21 mouse cellular contexts compared by ENCODE assay signal in genomic region chr7:80002353-80003055, GRCm38 (mm10). TPM values are rescaled to one million over a fixed set of nuclear protein-coding genes. Genes with fewer than 3 reads are reported as not detected.
DNase-seq lines count a peak whose midpoint lies in the region; ATAC-seq and TF ChIP-seq lines count a peak whose summit lies in the region.
"Had no signal": no experiment of that assay in that cellular context is flagged by ENCODE, and none has a peak within 500 bp of the region (broad histone marks: within the 10 kb centered on the region; RNA-seq: fewer than 3 reads in every experiment).

No protein-coding gene starts in this region.

- ATAC-seq in cerebellum, adult (ENCODE audit: insufficient number of reproducible peaks, low FRiP score, low TSS enrichment) = no peak
- no peak for ATAC-seq in midbrain, embryonic 15.5 days (replicated peaks)
- no peak for ATAC-seq in megakaryocyte, adult 5-6 weeks (ENCODE audit: poor library complexity, severe bottlenecking)
- ATAC-seq in lung, postnatal 0 days = no peak
- ATAC-seq: intestine, embryonic 15.5 days had no signal

- H3K9me3 ChIP-seq in midbrain, embryonic 10.5 days (replicated peaks) = no peaks in the 10 kb centered on the region
- H3K9me3 ChIP-seq in midbrain, embryonic 15.5 days = no peaks in the 10 kb centered on the region
- H3K9me3 ChIP-seq in lung, postnatal 0 days (ENCODE audit: low read length) = no peaks in the 10 kb centered on the region
- H3K9me3 ChIP-seq: embryonic facial prominence, embryonic 15.5 days; hindbrain, embryonic 13.5 days; intestine, embryonic 15.5 days; limb, embryonic 15.5 days had no signal

- WGBS in midbrain, embryonic 10.5 days = 91% methylated on average over 11 of the region's 11 CpGs
- WGBS in midbrain, embryonic 15.5 days = 65% methylated on average over 11 of the region's 11 CpGs
- 18% methylated on average over 11 of the region's 11 CpGs for WGBS in cerebellum, adult 2 months
- WGBS in lung, postnatal 0 days = 81% methylated on average over 11 of the region's 11 CpGs

- TF ChIP-seq EP300 in lung, postnatal 0 days (IDR thresholded peaks at IDR 0.05) = no peak

- no peaks in the 10 kb centered on the region for H3K36me3 ChIP-seq in midbrain, embryonic 10.5 days
- H3K36me3 ChIP-seq in midbrain, embryonic 15.5 days (replicated peaks) = no peaks in the 10 kb centered on the region
- no peaks in the 10 kb centered on the region for H3K36me3 ChIP-seq in lung, postnatal 0 days (ENCODE audit: insufficient read depth, low read length)
- H3K36me3 ChIP-seq: embryonic facial prominence, embryonic 15.5 days; hindbrain, embryonic 13.5 days; intestine, embryonic 15.5 days; limb, embryonic 15.5 days had no signal

- TF ChIP-seq POLR2A in cerebellum, adult 2 months (IDR thresholded peaks at IDR 0.05; ENCODE audit: borderline replicate concordance, insufficient read depth, low read length) = no peak

- H3K27ac ChIP-seq in midbrain, embryonic 10.5 days (replicated peaks) = 0 out of 2 replicates have a peak overlapping the region, but pooled peaks have one; percentile 33
- H3K27ac ChIP-seq in midbrain, embryonic 15.5 days = no peak overlapping the region
- H3K27ac ChIP-seq in cerebellum, adult 2 months (ENCODE audit: insufficient read depth, low read length) = no peak overlapping the region
- H3K27ac ChIP-seq in lung, postnatal 0 days (ENCODE audit: low read length) = no peak overlapping the region
- H3K27ac ChIP-seq: embryonic facial prominence, embryonic 15.5 days; hindbrain, embryonic 13.5 days; intestine, embryonic 15.5 days; limb, embryonic 15.5 days; liver, embryonic 14.5 days had no signal

- TF ChIP-seq CTCF in cerebellum, adult 2 months (IDR thresholded peaks at IDR 0.05; ENCODE audit: borderline replicate concordance, insufficient read depth, low read depth, low read length) = no peak
- no peak for TF ChIP-seq CTCF in lung, postnatal 0 days (IDR thresholded peaks at IDR 0.05)

- no peak overlapping the region for H3K4me2 ChIP-seq in midbrain, embryonic 15.5 days
- H3K4me2 ChIP-seq in lung, postnatal 0 days (replicated peaks; ENCODE audit: low read depth, low read length) = no peak overlapping the region
- H3K4me2 ChIP-seq: embryonic facial prominence, embryonic 15.5 days; hindbrain, embryonic 13.5 days; intestine, embryonic 15.5 days; limb, embryonic 15.5 days; lung, embryonic 14.5 days had no signal

- no peak overlapping the region for H3K9ac ChIP-seq in midbrain, embryonic 15.5 days
- H3K9ac ChIP-seq in lung, postnatal 0 days (replicated peaks; ENCODE audit: low read depth) = no peak overlapping the region
- H3K9ac ChIP-seq: embryonic facial prominence, embryonic 15.5 days; hindbrain, embryonic 13.5 days; intestine, embryonic 15.5 days; limb, embryonic 15.5 days; liver, embryonic 14.5 days; lung, embryonic 14.5 days had no signal

- H3K27me3 ChIP-seq in midbrain, embryonic 10.5 days (ENCODE audit: low read depth, poor library complexity, severe bottlenecking) = no peaks in the 10 kb centered on the region
- no peaks in the 10 kb centered on the region for H3K27me3 ChIP-seq in midbrain, embryonic 15.5 days (replicated peaks)
- no peaks in the 10 kb centered on the region for H3K27me3 ChIP-seq in cerebellum, adult 2 months (ENCODE audit: control insufficient read depth, insufficient read depth, low read length)
- no peaks in the 10 kb centered on the region for H3K27me3 ChIP-seq in lung, postnatal 0 days (replicated peaks; ENCODE audit: insufficient read depth, low read length)
- H3K27me3 ChIP-seq: embryonic facial prominence, embryonic 15.5 days; hindbrain, embryonic 13.5 days; intestine, embryonic 15.5 days; limb, embryonic 15.5 days had no signal

- no peaks in the 10 kb centered on the region for H3K4me1 ChIP-seq in midbrain, embryonic 10.5 days
- no peaks in the 10 kb centered on the region for H3K4me1 ChIP-seq in midbrain, embryonic 15.5 days
- H3K4me1 ChIP-seq in cerebellum, adult 2 months (ENCODE audit: control insufficient read depth, insufficient read depth, low read length) = no peaks in the 10 kb centered on the region; the same call in 1 of the 2 replicates
- H3K4me1 ChIP-seq in lung, postnatal 0 days (ENCODE audit: insufficient read depth, low read depth, low read length) = no peaks in the 10 kb centered on the region
- H3K4me1 ChIP-seq: embryonic facial prominence, embryonic 15.5 days; hindbrain, embryonic 13.5 days; intestine, embryonic 15.5 days; limb, embryonic 15.5 days had no signal

- no peak overlapping the region for H3K4me3 ChIP-seq in midbrain, embryonic 10.5 days
- no peak overlapping the region for H3K4me3 ChIP-seq in midbrain, embryonic 15.5 days
- H3K4me3 ChIP-seq in cerebellum, adult 2 months (replicated peaks; ENCODE audit: insufficient read depth, low read depth, low read length) = no peak overlapping the region
- H3K4me3 ChIP-seq in lung, postnatal 0 days (ENCODE audit: low read depth, low read length) = no peak overlapping the region
- H3K4me3 ChIP-seq: embryonic facial prominence, embryonic 15.5 days; hindbrain, embryonic 13.5 days; intestine, embryonic 15.5 days; limb, embryonic 15.5 days had no signal

- peak; percentile 11 for DNase-seq in cerebellum, adult 11 months
- DNase-seq in midbrain, embryonic 10.5 days (ENCODE audit: low spot score) = no peak
- peak; percentile 48 to 74 for DNase-seq in cerebellum, adult 2 months
- peak; percentile 64 to 66 for DNase-seq in cerebellum, postnatal 25 days
- no peak for DNase-seq in lung, postnatal 0 days (ENCODE audit: low spot score)
- DNase-seq: adrenal gland, postnatal 14 days; gastrocnemius, postnatal 36 days; kidney, postnatal 4 days; layer of hippocampus, adult 9-11 months; lung, embryonic 14.5 days; lung, postnatal 36 days; right cerebral cortex, postnatal 25 days; spleen, adult 18-20 months had no signal

RNA-seq across cellular contexts. Expression of gene Zfp710, which starts 22.1 kb away (rescaled TPM):
- 32.7 and 34.2 TPM in 2 replicates for polyA plus RNA-seq in midbrain, embryonic 10.5 days (2016; fragmentation: Nextera tagmentation; extraction: Ambion mirVana)
- polyA plus RNA-seq in midbrain, embryonic 15.5 days (2015; fragmentation: Nextera tagmentation; extraction: Ambion mirVana) = 18.0 and 18.6 TPM in 2 replicates
- polyA plus RNA-seq in cerebellum, adult 2 months (2012; rRNA removed) = 10.9 and 11.0 TPM in 2 replicates
- total RNA-seq in megakaryocyte, adult 5-6 weeks (2015) = 59.1 and 66.2 TPM in 2 replicates
- 73.8 and 90.1 TPM in 2 replicates for total RNA-seq in megakaryocyte, adult 5-6 weeks (2017)
- 11.1 and 12.9 TPM in 2 replicates for polyA plus RNA-seq in lung, postnatal 0 days (2015; fragmentation: Nextera tagmentation; extraction: Ambion mirVana)

Comparison
In these comparisons a context has a peak if more than half of its experiments do, and no peak if none do; other contexts are left out.
1. DNase-seq: peak in cerebellum, adult 11 months (single experiment), cerebellum, adult 2 months (2 of 2) and cerebellum, postnatal 25 days (2 of 2); none in midbrain, embryonic 10.5 days (single experiment) and lung, postnatal 0 days (single experiment).